Mouse (Mus musculus) CH12.LX (cell line): ENCODE measurements at regions not wholly inside any gene's neighbourhood (a gene's known extent, or its start where the extent isn't known, plus 50 kb on each side); places are given as distances from the start of the nearest gene placed in this dataset.

Source experiments
- DNase-seq: peaks from one replicate; pipeline ENCODE4 v3.0.0-alpha.2; 2013; ENCODE audit errors: extremely low read depth
- H3K27ac ChIP-seq: 2 replicates; pipeline ENCODE4 v1.5.1; 2012; ENCODE audit warnings: low read depth, mild to moderate bottlenecking, control low read depth, moderate library complexity; ENCODE audit not compliant: insufficient read depth
- H3K27me3 ChIP-seq: replicated peaks from 2 replicates; pipeline ENCODE3; 2012; ENCODE audit warnings: inconsistent platforms
- H3K36me3 ChIP-seq, 2 experiments: replicated peaks in 1 of 2; 2 replicates each; pipeline versions ENCODE3 to v1.6.1; 2012; ENCODE audit warnings: inconsistent platforms in 1 of 2, low read length in 1 of 2, mild to moderate bottlenecking in 1 of 2, mixed read lengths in 1 of 2, moderate library complexity in 1 of 2; ENCODE audit not compliant: control insufficient read depth in 1 of 2, insufficient read depth in 1 of 2
- H3K4me1 ChIP-seq, 2 experiments: 2 replicates each; pipeline ENCODE4 v1.6.1; 2012; ENCODE audit warnings: inconsistent platforms in 1 of 2, moderate library complexity in 1 of 2; ENCODE audit not compliant: insufficient read depth in 2 of 2, control insufficient read depth in 1 of 2
- H3K4me2 ChIP-seq: 2 replicates; pipeline ENCODE4 v1.6.1; 2012; ENCODE audit warnings: low read depth, mild to moderate bottlenecking, control low read depth; ENCODE audit not compliant: poor library complexity, insufficient read depth, severe bottlenecking
- H3K4me3 ChIP-seq, 3 experiments: fragments of 150-350 bp in 1 of 3; sonication (generic) in 1 of 3; replicated peaks in 1 of 3; 2 replicates each; pipeline versions ENCODE3 to v1.5.1; 2011 to 2012; ENCODE audit warnings: low read depth in 2 of 3, low read length in 2 of 3, mild to moderate bottlenecking in 2 of 3, moderate library complexity in 2 of 3, control low read depth in 1 of 3, improper control_type of control experiment in 1 of 3, inconsistent platforms in 1 of 3, mixed read lengths in 1 of 3; ENCODE audit not compliant: poor library complexity in 1 of 3
- H3K79me2 ChIP-seq: replicated peaks from 2 replicates; pipeline ENCODE4 v1.6.1; 2012; ENCODE audit warnings: mild to moderate bottlenecking, moderate library complexity; ENCODE audit not compliant: control insufficient read depth, poor library complexity, insufficient read depth, severe bottlenecking; ENCODE audit errors: extremely low read depth
- H3K9ac ChIP-seq: 2 replicates; pipeline ENCODE4 v1.6.1; 2012; ENCODE audit warnings: low read depth, mild to moderate bottlenecking, control low read depth, moderate library complexity; ENCODE audit not compliant: insufficient read depth
- H3K9me3 ChIP-seq: replicated peaks from 2 replicates; pipeline ENCODE3; 2012; ENCODE audit warnings: low read length, inconsistent platforms, mixed read lengths
- CHD2 ChIP-seq: IDR thresholded peaks from 2 replicates; pipeline ENCODE4 v1.6.1; 2011; ENCODE audit warnings: low read length, improper control_type of control experiment
- E2F4 ChIP-seq: IDR thresholded peaks from 2 replicates; pipeline ENCODE4 v1.6.1; 2011; ENCODE audit warnings: low read depth, low read length, improper control_type of control experiment; ENCODE audit not compliant: insufficient replicate concordance
- ELF1 ChIP-seq: IDR thresholded peaks from 2 replicates; pipeline ENCODE4 v1.6.1; 2014; ENCODE audit warnings: low read depth, mild to moderate bottlenecking, inconsistent platforms, low read length, improper control_type of control experiment
- HCFC1 ChIP-seq: IDR thresholded peaks from 2 replicates; pipeline ENCODE4 v1.6.1; 2012; ENCODE audit warnings: low read depth, mild to moderate bottlenecking, inconsistent platforms, low read length, improper control_type of control experiment
- JUN ChIP-seq: IDR thresholded peaks from 2 replicates; pipeline ENCODE4 v1.6.1; 2011; ENCODE audit warnings: low read depth, mild to moderate bottlenecking, low read length, improper control_type of control experiment, moderate library complexity; ENCODE audit not compliant: insufficient read depth
- JUND ChIP-seq: conservative IDR thresholded peaks from 2 replicates; pipeline ENCODE4 v1.6.1; 2011; ENCODE audit warnings: low read depth, low read length, improper control_type of control experiment
- KAT2A ChIP-seq: IDR thresholded peaks from 2 replicates; pipeline ENCODE4 v1.6.1; 2012; ENCODE audit warnings: low read length, improper control_type of control experiment, inconsistent platforms; ENCODE audit not compliant: insufficient replicate concordance
- MEF2A ChIP-seq: IDR thresholded peaks from 2 replicates; pipeline ENCODE4 v1.6.1; 2014; ENCODE audit warnings: low read depth, mild to moderate bottlenecking, inconsistent platforms, low read length, improper control_type of control experiment, borderline replicate concordance
- MXI1 ChIP-seq: IDR thresholded peaks from 2 replicates; pipeline ENCODE4 v1.6.1; 2011; ENCODE audit warnings: mild to moderate bottlenecking, low read depth, low read length, improper control_type of control experiment
- NELFE ChIP-seq: IDR thresholded peaks from 2 replicates; pipeline ENCODE4 v1.6.1; 2011; ENCODE audit warnings: low read depth, low read length, improper control_type of control experiment
- POLR2A ChIP-seq: IDR thresholded peaks from 2 replicates; pipeline ENCODE4 v1.6.1; 2011; ENCODE audit warnings: low read depth, mild to moderate bottlenecking, improper control_type of control experiment, low read length
- RAD21 ChIP-seq: IDR thresholded peaks from 2 replicates; pipeline ENCODE4 v1.6.1; 2011; ENCODE audit warnings: low read depth, mild to moderate bottlenecking, low read length, improper control_type of control experiment, moderate library complexity
- SIN3A ChIP-seq: IDR thresholded peaks from 2 replicates; pipeline ENCODE4 v1.6.1; 2012; ENCODE audit warnings: low read length, improper control_type of control experiment, inconsistent platforms
- TBP ChIP-seq: conservative IDR thresholded peaks from 2 replicates; pipeline ENCODE4 v1.6.1; 2011; ENCODE audit warnings: low read depth, low read length, improper control_type of control experiment
- TCF12 ChIP-seq: IDR thresholded peaks from 2 replicates; pipeline ENCODE4 v1.6.1; 2014; ENCODE audit warnings: low read depth, mild to moderate bottlenecking, inconsistent platforms, low read length, improper control_type of control experiment
- USF1 ChIP-seq: IDR thresholded peaks from 2 replicates; pipeline ENCODE4 v1.6.1; 2014; ENCODE audit warnings: low read depth, mild to moderate bottlenecking, inconsistent platforms, low read length, improper control_type of control experiment
- USF2 ChIP-seq: conservative IDR thresholded peaks from 2 replicates; pipeline ENCODE4 v1.6.1; 2011; ENCODE audit warnings: low read depth, low read length, improper control_type of control experiment
- ZC3H11A ChIP-seq: IDR thresholded peaks from 2 replicates; pipeline ENCODE4 v1.6.1; 2012; ENCODE audit warnings: low read depth, mild to moderate bottlenecking, inconsistent platforms, low read length, improper control_type of control experiment
- ZKSCAN1 ChIP-seq: IDR thresholded peaks from 2 replicates; pipeline ENCODE4 v1.6.1; 2012; ENCODE audit warnings: low read depth, inconsistent platforms, low read length, improper control_type of control experiment, borderline replicate concordance
- ZMIZ1 ChIP-seq: IDR thresholded peaks from 2 replicates; pipeline ENCODE4 v1.6.1; 2012; ENCODE audit warnings: low read depth, mild to moderate bottlenecking, inconsistent platforms, low read length, improper control_type of control experiment
- dilution Hi-C: fragments of 300-500 bp; cut with MboI; formaldehyde crosslinking; loops from 2 replicates; pipeline ENCODE4 v1.14.3; 2020; ENCODE audit warnings: low sequenced_read_pairs; ENCODE audit not compliant: extremely low pct_unique_long_range_greater_than_20kb, extremely low pct_ligation_motif_present
- in situ Hi-C: fragments of 300-500 bp; cut with MboI; formaldehyde crosslinking; loops from 3 replicates; pipeline ENCODE4 v1.14.3; 2019; ENCODE audit warnings: low sequenced_read_pairs, low pct_ligation_motif_present, low pct_unique_long_range_greater_than_20kb, mixed read lengths

- TF ChIP-seq ZMIZ1: no peak
- TF ChIP-seq POLR2A: no peak
- TF ChIP-seq ZC3H11A: no peak
- no peak for TF ChIP-seq JUN
- TF ChIP-seq NELFE: no peak
- TF ChIP-seq CHD2: no peak
- TF ChIP-seq SIN3A: no peak
- TF ChIP-seq TCF12: no peak
- TF ChIP-seq KAT2A: no peak
- TF ChIP-seq MEF2A: no peak
- TF ChIP-seq ELF1: no peak
- TF ChIP-seq HCFC1: no peak
- no peak for TF ChIP-seq E2F4
- TF ChIP-seq USF1: no peak
- no peak for TF ChIP-seq MXI1
- no peak for TF ChIP-seq ZKSCAN1
- TF ChIP-seq RAD21: no peak
- no peak for DNase-seq
- Histone ChIP-seq H3K4me3 (no peak overlapping the region), H3K27me3 (no peaks in the 10 kb centered on the region), H3K79me2 (no peaks in the 10 kb centered on the region), H3K4me1 (no peaks in the 10 kb centered on the region), H3K36me3 (no peaks in the 10 kb centered on the region), H3K9me3 (peaks cover 65% of the 10 kb centered on the region), H3K27ac (no peak overlapping the region), H3K9ac (no peak overlapping the region), H3K4me2 (no peak overlapping the region)
- in situ Hi-C loops (no loop called here), dilution Hi-C loops (no loop called here)
Measured at GRCm38 (mm10) chr8:8421713-8422112, 239.3 kb downstream of the Efnb2 start.

- in situ Hi-C loops: no loop called here
- peaks cover 67% of the 10 kb centered on the region for H3K9me3 ChIP-seq
- H3K27me3 ChIP-seq: no peaks in the 10 kb centered on the region
- DNase-seq: no peak
- no peaks in the 10 kb centered on the region for H3K36me3 ChIP-seq
- no peak for TF ChIP-seq HCFC1
- no peak for TF ChIP-seq USF2
- TF ChIP-seq TBP: no peak
- TF ChIP-seq JUND: no peak
- no peak for TF ChIP-seq POLR2A
- no peak overlapping the region for H3K9ac ChIP-seq
- dilution Hi-C loops: no loop called here
- H3K4me1 ChIP-seq: no peaks in the 10 kb centered on the region
- H3K79me2 ChIP-seq: no peaks in the 10 kb centered on the region
- no peak overlapping the region for H3K4me2 ChIP-seq
- no peak overlapping the region for H3K4me3 ChIP-seq
- no peak overlapping the region for H3K27ac ChIP-seq
Measured at GRCm38 (mm10) chr8:8419360-8420330, 241.4 kb downstream of the Efnb2 start.
